Mouse (Mus musculus) adrenal gland, adult 18-20 months (tissue): ENCODE measurements around the gene Cep170. TPM values are rescaled to one million over a fixed set of nuclear protein-coding genes. Genes with fewer than 3 reads are reported as not detected.

Source experiments
- DNase-seq, 2 experiments: peaks; one replicate each; pipeline ENCODE4 v3.0.0; 2021 to 2022; ENCODE audit warnings: low spot score in 2 of 2
- total RNA-seq, 2 experiments: library from RNA; stranded (reverse); gene quantifications; 1 replicate in 1 of 2; 2 replicates in 1 of 2; pipeline ENCODE4 v1.2.3; 2021

Gene Cep170
- total RNA-seq, 2 experiments from 2014 or later: 27.1 to 29.2 TPM

GRCm38 (mm10) chr1:176826186-176826585, 12.3 kb upstream of the Cep170 start:
- DNase-seq: no peak

GRCm38 (mm10) chr1:176825084-176825483, 11.2 kb upstream of the Cep170 start:
- no peak for DNase-seq

- DNase-seq: no peak
Observed at GRCm38 (mm10) chr1:176824611-176825010, 10.7 kb upstream of the Cep170 start.

DNA sequence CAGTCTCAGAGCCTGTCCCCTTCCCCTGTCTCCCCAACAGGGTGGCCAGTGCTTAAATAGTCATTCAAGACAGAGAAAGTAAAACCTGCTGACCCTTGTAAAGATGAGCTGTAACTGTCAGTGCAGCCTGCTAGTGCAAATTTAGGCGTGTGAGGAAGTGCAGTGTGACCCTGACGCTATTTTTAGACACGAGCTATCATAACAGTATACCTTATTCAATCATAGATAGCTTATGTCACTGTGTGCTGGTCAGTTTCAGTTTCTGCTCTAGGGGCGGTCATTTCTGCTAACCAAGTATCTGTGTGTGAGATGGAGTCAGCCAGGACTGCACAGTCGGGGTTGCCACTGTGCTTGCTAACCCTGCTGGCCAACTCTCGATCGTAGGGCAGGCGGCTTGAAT, 10.0 kb upstream of the Cep170 start:
- no peak for DNase-seq

GRCm38 (mm10) chr1:176822949-176823348, 9.1 kb upstream of the Cep170 start:
- no peak for DNase-seq

DNA sequence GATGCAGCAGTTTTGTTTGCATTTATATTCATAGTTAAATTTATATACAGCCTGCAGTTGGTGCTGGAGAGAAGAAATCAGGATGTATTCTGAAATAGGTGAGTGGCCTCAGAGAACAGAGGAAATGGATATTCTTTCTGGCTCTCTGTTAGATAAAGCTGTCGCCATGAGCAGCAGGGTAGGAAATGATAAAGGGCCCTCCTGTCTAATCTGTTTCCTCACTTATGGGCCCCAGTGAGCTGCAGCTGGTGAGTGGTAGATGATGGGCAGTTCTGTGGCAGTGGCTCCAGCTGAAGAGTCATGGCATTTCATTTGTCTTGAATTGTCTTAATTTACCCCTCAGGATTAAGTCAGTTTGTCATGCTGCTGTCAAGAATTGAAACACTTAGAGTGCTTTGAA, 8.1 kb upstream of the Cep170 start:
- DNase-seq: no peak

DNA sequence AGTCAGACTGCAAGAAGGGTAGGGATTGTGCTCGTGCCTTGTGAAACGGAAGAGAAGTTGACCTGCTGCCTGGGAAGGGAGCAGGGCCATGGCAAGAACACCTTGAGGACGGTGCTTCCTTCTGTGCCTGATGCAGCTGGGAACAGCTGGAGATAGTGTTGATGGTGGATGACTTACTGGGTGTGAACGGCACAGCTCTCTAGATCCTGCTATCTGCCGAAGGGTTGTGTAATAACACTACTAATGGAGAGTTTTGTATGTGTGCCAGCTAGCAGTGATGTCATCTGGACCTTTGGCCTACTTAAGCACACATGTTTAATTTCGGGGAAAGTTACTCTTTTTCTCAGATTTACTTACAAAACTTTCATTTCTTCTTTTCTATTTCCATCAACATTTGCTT, 4.9 kb upstream of the Cep170 start:
- peak; percentile 43 to 57 for DNase-seq

DNA sequence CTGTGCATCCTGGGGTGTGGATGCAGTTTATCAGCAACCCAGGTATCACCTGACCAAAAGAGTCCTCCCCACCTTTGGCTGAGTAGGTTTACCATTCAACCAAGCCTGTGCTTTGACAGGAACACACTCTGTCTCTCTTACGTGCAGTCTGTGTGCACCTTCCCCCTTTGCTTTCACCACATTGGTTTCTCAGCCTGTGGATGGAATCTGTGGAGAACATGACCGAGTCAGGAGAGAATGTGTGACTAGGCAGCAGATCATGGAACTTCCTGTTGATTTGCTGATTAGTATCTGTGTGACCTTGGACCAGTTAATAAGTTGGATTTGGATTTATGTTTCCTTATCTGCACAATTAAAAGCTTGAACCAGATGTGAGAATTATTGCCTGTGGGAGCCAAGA, 4.3 kb upstream of the Cep170 start:
- DNase-seq: no peak

DNA sequence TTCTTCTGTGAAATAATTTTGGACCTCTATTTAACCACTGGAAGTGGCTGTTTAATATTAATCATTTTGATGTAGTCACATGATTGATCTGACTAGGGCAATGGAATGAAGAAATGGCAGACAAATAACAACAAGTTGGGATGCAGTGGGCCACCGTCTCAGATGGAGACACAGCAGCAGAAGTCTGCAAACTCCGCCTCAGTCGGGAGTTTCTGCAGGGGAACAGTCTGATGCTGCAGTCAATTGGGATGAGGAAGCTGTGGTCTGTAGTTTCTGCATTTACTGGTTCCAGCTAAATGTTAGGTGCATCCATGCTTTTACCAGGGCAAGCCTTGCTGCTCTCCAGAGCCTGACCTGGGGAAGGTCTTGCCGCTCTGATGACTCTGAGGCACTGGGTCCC, 2.9 kb upstream of the Cep170 start:
- no peak for DNase-seq

GRCm38 (mm10) chr1:176814591-176815062, 760 bp upstream of the Cep170 start, which contains the start of gene Sdccag8:
Gene Sdccag8 (plus strand): TSS chr1:176814660.
- peak; percentile 75 to 80 for DNase-seq

DNA sequence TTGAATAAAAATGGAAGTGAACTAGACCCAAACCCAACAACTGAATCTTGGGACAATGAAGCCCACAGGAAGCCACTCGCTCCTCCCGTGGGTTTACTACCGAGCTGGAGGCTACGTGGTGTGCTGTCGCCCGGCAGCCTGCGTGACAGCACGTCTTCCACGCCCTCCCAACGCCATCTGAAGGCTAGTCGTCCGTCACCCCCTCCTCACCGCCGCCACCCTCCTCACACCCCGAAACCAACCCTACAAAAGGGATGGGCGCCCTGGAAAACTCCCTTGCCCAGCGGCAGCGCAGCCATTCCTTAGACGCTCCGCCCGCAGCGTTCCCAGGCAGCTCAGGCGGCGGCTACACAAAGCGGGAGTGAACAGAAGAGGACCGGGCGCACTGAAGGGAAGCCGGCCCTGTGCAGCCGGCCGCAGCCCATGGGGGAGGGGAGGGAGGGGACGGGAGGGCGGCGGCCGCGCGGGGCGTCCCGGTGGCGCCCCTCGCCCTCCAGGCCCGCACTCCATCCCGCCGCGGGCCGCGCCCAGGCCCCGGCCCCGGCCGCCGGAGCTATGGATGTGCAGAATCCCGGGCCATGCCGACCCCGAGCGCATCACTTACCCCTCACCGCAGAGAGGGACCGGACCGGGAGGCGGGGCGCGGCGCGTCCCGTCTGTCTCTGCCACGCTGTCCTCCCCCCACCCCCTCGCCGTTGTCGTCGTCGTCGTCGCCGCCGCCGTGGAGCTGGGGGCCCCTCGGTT, 403 bp downstream of the Cep170 start:
- DNase-seq: peak; percentile 66 to 69

DNA sequence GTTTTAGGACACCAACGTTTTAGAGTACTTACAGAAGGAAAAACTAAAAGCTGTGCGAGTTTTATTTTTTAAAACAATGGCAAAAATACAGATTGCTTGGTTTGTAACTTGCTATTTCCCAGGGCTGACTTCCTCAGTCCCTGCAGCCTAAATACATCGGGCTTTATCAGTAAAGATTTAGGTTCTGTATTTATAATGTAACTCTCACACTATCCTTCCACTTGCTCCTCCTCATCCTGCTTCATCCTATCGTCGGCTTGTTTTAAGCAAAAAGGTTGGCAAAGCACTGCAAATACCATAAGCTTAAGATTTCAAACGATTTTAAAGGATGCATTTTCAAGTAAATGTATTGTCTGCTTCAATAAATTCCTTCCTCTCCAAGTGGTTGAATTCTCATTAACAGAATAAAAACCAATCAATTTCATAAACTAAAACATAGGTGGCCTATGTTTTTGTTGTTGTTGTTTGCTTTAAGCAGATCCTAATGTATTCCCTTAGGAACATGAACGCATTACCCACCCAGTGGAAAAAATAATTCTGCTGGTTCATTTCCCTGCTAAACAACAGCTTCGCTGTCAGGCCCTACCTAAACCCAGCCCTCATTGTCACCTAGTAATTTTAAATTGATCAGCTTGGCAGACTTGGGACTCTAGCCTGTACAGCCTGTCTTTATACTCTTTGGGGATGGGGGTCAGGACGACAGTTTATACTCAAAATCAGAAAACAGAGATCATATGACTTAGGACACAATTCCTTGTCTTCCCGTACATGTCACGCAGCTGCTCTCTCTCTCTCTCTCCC, 1.2 kb downstream of the Cep170 start:
- no peak for DNase-seq

- DNase-seq: no peak
Observed at GRCm38 (mm10) chr1:176811892-176812291, 2.0 kb downstream of the Cep170 start.

DNA sequence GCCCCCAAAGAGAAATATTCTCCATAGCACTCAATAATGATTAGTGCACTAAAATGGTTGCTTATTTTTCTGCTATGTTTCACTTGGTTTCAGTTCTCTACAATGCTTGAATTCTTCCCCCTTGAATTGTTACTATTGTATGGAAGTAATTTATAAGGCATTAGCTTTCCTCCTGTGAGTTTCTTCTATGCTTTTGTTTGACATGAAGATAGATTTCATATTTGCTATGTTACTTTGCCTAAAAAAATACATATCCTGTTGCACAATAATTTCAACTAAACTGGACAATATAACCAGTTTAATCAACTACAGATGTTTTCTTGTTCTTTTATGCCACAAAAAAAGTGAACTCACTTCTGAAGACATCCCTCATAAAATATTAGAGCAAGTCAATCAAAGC, 3.7 kb downstream of the Cep170 start:
- no peak for DNase-seq

- DNase-seq: no peak
Observed at GRCm38 (mm10) chr1:176800728-176801365, 13.0 kb downstream of the Cep170 start.

DNA sequence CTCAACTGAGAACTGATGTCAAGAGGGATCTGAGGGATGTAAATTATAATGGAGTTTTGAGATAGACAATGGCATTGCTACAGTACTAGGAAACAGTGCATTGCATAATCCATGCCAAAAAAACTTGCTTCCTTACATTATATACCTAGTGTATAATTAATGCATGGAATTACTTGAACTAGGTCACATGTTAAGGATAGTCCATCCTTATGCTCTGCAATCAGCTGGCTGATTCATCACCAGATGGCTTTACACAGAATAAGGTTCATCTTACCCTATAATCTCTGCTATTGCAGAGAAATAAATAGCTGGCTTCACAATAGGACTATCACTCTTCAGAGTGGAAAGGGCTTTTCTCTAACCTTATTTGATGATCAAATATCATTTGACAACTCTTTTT, 15.2 kb downstream of the Cep170 start:
- no peak for DNase-seq

DNA sequence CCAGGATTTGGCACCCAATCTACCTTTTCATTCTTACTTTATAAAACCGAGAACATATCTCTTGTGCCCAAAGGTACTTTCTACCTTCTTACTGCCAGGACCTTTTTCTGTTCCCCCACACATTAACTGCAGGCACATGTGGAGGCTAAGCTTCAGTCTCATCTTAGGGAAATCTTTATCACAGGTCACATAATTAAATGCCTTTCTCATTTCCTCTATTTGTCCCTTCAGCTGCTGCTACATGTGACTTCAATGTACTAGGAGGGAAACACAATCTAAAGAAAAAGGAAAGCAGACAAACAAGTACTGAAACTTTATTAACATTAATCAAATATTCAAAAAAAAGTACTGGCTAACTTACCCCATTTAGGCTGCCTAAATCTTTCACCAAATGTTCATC, 21.7 kb downstream of the Cep170 start:
- DNase-seq: no peak

DNA sequence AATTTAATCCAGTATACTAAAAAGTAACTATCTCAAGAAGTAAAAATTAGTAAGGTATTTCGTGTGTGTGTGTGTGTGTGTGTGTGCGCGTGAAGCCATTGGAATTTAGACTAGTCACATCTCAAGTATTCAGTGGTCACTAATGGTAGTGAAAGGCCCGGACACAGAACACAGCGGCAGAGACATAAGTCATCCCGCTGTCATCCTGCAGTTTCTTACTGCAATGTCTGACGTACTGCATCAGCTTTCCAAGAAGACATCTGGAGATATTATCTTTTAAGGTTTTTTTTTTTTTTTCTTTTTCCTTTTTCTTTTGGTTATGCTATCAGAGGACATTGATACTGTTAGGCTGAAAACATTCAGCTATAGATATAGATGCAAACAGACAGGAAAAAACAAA, 24.5 kb downstream of the Cep170 start:
- DNase-seq: no peak

DNA sequence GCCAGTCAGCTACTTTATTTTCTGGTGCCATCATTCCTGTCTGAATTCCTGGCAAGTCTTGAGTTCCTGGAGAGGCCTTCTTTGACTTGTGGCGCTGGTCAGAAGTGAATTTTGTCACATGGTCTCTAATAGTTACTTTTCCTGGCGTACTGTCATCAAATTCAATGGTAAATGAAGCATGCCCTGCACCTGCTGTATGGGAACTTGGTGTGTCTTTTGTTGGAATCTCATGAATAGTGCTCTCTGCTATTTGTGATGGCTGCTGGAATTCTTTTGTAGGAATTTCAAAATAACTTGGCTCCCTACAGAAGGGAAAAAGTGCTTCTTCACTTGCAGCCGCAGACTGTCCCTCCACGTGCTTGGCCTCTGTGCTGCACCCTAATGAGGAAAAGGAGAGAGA, 39.3 kb downstream of the Cep170 start:
- no peak for DNase-seq

- DNase-seq: no peak
Observed at GRCm38 (mm10) chr1:176762295-176762694, 51.6 kb downstream of the Cep170 start.

DNA sequence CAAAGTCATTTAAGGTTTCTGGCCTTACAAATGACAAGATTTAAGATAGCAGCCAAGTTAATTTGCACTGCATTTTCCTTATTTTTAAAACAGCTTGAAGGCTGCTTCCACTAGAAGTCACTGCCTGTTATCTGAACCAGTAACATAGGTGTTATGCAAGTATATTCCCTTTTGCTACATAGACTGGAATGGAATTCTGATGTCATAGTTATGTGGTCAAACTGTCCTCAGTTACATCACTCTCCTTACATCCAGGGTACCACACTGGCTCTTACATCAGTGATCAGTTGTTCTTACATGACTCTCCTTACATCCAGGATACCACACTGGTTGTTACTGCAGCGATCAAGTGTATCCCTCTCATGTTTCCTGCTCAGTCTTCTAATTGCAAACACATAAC, 53.2 kb downstream of the Cep170 start:
- DNase-seq: no peak

GRCm38 (mm10) chr1:176755586-176755985, 58.3 kb downstream of the Cep170 start:
- no peak for DNase-seq
